Mouse (Mus musculus): ENCODE results near the gene Tbc1d4. TPM values are rescaled to one million over a fixed set of nuclear protein-coding genes. Genes with fewer than 3 reads are reported as not detected.
"Not testable (repeated sequence)": the region's sequence is repeated elsewhere in the genome, so short reads cannot be mapped to it uniquely, and the experiment has no call there.

Gene Tbc1d4
- polyA plus RNA-seq, 1 experiment from 2014 or later: 8.8 TPM

DNA sequence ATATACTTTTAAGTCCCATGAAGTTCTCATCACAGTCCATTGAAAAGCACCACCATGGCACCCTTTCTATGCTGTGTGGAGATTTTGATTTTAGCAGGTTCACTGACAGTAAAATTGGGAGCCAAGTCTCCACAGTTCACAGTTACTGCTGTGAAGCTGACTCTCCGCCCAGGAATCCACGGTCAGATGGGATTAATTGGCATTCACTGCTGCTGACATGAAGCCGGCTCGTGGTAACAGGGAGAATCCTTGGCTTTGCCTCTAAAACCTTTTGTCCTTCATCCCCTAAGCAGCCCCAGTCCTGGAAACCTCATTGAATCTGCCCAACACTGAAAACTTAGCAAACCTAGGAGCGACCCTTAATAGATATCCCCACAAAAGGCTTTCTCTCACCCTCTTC lies 17.9 kb downstream of the Tbc1d4 start:
- Histone ChIP-seq H3K27me3 (replicated peaks) (no peaks in the 10 kb centered on the region), H3K4me2 (no peak overlapping the region), H3K27ac (no peak overlapping the region), H3K9ac (no peak overlapping the region), H3K9me3 (no peaks in the 10 kb centered on the region), H3K4me1 (no peaks in the 10 kb centered on the region), H3K36me3 (replicated peaks) (no peaks in the 10 kb centered on the region), H3K4me3 (no peak overlapping the region)
- ATAC-seq (replicated peaks): no peak
- WGBS: 19% methylated on average over 5 of the region's 5 CpGs

DNA sequence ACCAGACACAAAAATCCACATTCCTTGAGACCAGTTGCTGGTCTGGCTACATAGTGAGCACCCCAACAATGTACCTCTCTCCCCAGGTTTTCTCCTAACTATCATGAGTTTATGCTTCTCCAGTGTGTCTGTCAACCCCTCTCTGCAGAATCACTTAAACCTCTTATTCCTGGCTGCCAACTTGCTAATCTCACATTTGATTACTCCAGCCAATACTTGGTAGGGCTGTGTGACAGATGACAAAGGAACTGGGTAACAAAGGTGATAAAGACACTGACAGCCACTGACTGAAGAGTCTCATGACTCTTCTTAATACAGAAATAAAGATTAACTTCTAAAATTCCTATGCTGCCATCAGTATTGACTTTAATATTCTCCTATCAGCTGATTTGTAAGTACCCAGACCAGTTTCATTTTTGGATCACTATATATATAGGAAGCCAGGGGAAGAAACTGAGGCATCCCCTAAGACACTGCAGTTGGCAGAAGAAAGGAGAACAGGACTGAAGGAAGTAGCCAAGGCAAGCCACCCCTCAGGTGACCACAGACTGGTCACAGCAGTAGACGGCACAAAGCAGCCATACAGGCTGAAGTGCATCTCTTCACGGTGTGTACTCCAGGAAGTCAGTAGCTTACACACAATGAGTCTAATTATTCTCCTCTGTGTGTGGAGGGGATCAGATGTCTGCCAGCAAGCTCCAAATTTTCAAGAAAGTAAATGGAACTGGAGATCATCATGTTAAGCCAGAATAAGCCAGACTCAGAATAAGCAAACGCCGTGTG lies 20.6 kb downstream of the Tbc1d4 start:
- H3K9me3 ChIP-seq; H3K36me3 ChIP-seq (replicated peaks); H3K4me1 ChIP-seq; H3K27me3 ChIP-seq (replicated peaks); ATAC-seq (replicated peaks); H3K4me3 ChIP-seq; H3K27ac ChIP-seq; H3K4me2 ChIP-seq; H3K9ac ChIP-seq: not testable (repeated sequence)
- 64% methylated on average over 3 of the region's 4 CpGs for WGBS

DNA sequence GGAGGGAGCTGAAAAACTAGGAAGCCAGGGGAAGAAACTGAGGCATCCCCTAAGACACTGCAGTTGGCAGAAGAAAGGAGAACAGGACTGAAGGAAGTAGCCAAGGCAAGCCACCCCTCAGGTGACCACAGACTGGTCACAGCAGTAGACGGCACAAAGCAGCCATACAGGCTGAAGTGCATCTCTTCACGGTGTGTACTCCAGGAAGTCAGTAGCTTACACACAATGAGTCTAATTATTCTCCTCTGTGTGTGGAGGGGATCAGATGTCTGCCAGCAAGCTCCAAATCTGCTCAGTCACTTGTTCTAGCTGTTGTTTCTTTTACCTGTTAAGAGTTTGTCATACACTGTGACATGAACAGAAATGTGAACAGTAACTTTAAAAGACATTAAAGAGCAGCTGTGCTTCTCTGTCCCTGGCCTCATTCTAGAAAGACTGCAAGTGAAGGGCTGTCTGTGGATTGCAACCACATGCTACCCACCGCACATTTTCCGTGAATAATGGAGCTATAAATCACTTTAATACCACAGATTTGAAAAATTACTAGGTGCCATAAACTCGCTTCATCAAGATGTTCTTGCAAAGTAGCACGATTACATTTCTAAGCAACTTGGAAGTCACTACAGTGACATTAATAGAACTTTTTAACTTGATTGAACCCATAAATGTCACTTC lies 21.5 kb downstream of the Tbc1d4 start:
- H3K4me3 ChIP-seq; ATAC-seq (replicated peaks); H3K4me1 ChIP-seq; H3K36me3 ChIP-seq (replicated peaks); H3K27me3 ChIP-seq (replicated peaks); H3K4me2 ChIP-seq; H3K9me3 ChIP-seq; H3K9ac ChIP-seq; H3K27ac ChIP-seq: not testable (repeated sequence)
- WGBS: 71% methylated on average over 5 of the region's 6 CpGs

DNA sequence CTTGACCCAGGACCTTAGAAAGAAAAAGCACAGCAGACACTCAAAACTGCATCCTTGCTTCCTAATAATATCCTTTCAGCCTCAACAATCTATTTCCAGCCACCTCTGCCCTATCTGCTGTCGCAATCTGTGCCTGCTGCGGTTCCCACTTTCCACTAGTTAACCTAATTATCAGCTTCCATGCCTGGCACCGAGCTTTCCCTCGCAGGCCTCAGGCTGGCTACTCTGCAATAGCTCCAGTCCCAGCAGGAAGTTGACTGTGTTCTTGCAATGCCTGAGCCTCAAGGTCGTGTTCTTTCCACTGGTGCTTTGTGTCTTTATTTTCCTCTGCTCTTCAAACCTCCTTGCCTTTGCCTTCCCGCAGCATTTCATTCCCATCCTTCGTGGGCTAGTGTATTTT lies 22.9 kb downstream of the Tbc1d4 start:
- WGBS: 69% methylated on average over 7 of the region's 7 CpGs
- no peak overlapping the region for H3K9ac ChIP-seq
- H3K36me3 ChIP-seq (replicated peaks): no peaks in the 10 kb centered on the region
- no peak for ATAC-seq (replicated peaks)
- H3K4me1 ChIP-seq: no peaks in the 10 kb centered on the region
- H3K4me3 ChIP-seq: no peak overlapping the region
- no peaks in the 10 kb centered on the region for H3K9me3 ChIP-seq
- no peak overlapping the region for H3K27ac ChIP-seq
- no peaks in the 10 kb centered on the region for H3K27me3 ChIP-seq (replicated peaks)
- no peak overlapping the region for H3K4me2 ChIP-seq

DNA sequence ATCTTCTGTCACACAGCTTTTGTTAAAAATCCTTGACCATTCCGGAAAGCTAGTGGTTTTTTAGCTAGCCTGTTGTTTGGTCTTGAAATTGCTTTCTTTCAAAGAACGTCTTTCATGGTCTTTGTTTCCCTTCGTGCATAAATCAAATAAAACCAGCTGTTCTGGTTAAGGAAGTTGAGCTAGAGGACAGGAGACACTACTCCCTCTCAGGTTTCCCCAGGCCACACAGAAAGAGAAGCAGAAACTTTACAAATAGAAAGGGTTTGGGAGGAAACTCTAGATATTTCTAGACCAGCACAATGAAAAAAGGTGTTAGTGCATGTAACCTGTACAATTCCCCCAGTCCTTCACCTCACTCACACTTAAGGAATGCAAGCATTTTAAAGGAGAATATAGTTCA lies 33.3 kb downstream of the Tbc1d4 start:
- Histone ChIP-seq H3K36me3 (replicated peaks) (no peaks in the 10 kb centered on the region), H3K9me3 (no peaks in the 10 kb centered on the region), H3K4me3 (no peak overlapping the region), H3K4me1 (no peaks in the 10 kb centered on the region), H3K27me3 (replicated peaks) (no peaks in the 10 kb centered on the region), H3K9ac (no peak overlapping the region), H3K4me2 (no peak overlapping the region), H3K27ac (no peak overlapping the region)
- 16% methylated on average over 3 of the region's 3 CpGs for WGBS
- no peak for ATAC-seq (replicated peaks)

DNA sequence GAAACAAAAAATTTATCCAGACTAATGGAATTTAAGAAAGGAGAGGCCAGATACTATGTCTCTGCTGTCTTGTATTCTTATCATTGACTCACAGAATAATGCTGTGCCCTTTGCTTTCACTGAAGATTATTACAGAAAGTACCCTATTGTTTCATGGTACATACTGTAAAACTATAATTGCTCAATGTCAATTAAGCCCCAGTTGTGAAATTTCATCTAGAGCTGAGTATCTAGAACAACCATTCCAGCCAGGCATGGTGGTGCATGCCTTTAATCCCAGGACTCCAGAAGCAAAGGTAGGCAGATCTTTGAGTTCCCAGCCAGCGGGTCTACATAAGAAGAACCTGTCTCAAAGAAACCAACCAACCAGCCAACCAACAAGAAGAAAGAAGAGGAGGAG lies 34.5 kb downstream of the Tbc1d4 start:
- no peaks in the 10 kb centered on the region for H3K27me3 ChIP-seq (replicated peaks)
- no peaks in the 10 kb centered on the region for H3K4me1 ChIP-seq
- no peak overlapping the region for H3K4me3 ChIP-seq
- ATAC-seq (replicated peaks): no peak
- no peaks in the 10 kb centered on the region for H3K9me3 ChIP-seq
- H3K9ac ChIP-seq: no peak overlapping the region
- H3K27ac ChIP-seq: no peak overlapping the region
- WGBS: 100% methylated on average over 1 of the region's 1 CpGs
- H3K36me3 ChIP-seq (replicated peaks): no peaks in the 10 kb centered on the region
- H3K4me2 ChIP-seq: no peak overlapping the region

DNA sequence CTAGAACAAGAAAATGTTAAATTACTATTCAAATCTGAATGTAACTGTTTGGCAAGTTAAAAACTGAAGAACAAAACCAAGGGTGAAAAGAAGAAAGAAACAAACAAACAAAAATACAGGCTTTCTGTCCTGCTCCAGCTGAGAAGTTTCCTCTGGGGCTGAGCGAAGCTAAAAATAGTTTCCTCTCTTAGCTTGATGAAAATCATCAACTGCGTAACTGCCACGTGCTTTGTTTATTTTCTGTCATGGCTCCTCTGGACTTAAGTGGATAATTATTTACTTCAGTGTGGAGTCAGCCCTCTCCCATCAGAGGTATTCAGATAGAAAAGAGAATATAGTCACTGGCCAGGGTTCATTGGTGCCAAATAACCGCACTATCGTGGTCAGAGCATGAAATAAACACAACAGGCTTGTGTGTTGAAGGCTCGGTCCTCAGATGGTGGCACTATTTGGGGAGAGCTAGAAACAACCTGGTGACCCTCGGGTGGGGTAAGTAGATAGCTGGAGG lies 35.8 kb downstream of the Tbc1d4 start:
- 91% methylated on average over 7 of the region's 7 CpGs for WGBS
- Histone ChIP-seq H3K27ac (no peak overlapping the region), H3K36me3 (replicated peaks) (no peaks in the 10 kb centered on the region), H3K27me3 (replicated peaks) (no peaks in the 10 kb centered on the region), H3K9ac (no peak overlapping the region), H3K9me3 (no peaks in the 10 kb centered on the region), H3K4me1 (no peaks in the 10 kb centered on the region), H3K4me3 (no peak overlapping the region), H3K4me2 (no peak overlapping the region)
- no peak for ATAC-seq (replicated peaks)

DNA sequence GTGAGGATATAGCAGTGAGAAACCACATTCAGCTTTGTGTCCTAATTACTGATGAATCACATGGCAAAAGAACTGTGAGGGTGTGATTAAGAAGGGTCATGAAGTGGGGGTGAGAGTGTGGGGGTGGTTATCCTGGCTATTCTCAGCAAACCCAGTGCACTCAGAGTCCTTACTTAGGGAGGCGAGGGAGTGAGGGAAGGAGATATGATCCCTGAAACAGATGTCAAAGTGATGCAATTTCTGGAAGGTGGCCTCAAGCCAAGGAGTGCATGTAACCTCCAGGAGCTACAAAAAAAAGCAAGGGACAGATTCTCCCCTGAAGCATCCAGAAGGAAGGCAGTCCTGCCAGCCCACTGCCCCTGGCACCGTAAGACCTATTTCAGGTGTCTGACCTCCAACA lies 40.2 kb downstream of the Tbc1d4 start:
- Histone ChIP-seq H3K4me1 (no peaks in the 10 kb centered on the region), H3K9me3 (no peaks in the 10 kb centered on the region), H3K4me2 (no peak overlapping the region), H3K9ac (no peak overlapping the region), H3K27ac (no peak overlapping the region), H3K36me3 (replicated peaks) (no peaks in the 10 kb centered on the region), H3K4me3 (no peak overlapping the region), H3K27me3 (replicated peaks) (no peaks in the 10 kb centered on the region)
- no peak for ATAC-seq (replicated peaks)
- WGBS: 94% methylated on average over 2 of the region's 2 CpGs

DNA sequence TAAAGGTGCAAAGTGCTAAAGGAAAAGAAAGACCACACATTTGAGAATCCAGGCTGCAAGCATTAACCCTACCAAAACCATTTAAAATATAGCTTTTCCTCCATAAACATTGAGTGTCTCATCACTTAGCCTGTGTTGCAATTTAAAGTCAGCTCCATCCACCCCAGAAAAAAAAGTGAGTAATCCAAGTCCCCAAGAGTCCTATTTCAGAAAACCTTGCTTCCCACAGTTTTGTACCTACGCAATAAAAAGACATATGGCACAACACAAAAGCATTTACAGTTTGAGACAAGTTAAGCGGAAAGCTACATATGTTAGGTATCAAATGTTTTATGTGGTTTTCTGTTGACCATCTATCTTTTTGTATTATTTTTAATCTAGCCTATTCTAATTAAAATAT lies 42.3 kb downstream of the Tbc1d4 start:
- WGBS: 98% methylated on average over 2 of the region's 2 CpGs
- H3K4me2 ChIP-seq: no peak overlapping the region
- no peak for ATAC-seq (replicated peaks)
- H3K27me3 ChIP-seq (replicated peaks): no peaks in the 10 kb centered on the region
- no peaks in the 10 kb centered on the region for H3K4me1 ChIP-seq
- no peak overlapping the region for H3K4me3 ChIP-seq
- no peaks in the 10 kb centered on the region for H3K9me3 ChIP-seq
- no peak overlapping the region for H3K27ac ChIP-seq
- H3K9ac ChIP-seq: no peak overlapping the region
- no peaks in the 10 kb centered on the region for H3K36me3 ChIP-seq (replicated peaks)

DNA sequence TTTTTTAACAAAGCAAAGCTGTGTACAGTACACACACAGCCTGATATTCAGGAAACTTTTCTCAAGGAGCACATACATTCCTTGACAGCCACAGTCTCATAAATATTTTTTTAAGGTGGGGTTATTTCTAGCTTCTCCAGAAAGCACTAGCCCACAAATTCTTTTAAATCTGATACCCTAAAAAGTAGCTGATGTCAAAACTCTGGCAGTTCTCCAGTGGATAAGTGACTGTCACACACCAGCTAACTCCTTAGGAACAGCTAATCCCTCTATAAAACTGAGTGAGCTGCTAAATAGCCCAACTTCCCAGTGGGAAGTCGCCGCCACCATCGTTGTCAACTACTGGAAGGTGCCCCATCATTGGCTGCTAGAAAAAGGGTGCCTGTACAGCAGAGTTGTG lies 43.3 kb downstream of the Tbc1d4 start:
- Histone ChIP-seq H3K27me3 (replicated peaks) (no peaks in the 10 kb centered on the region), H3K4me3 (no peak overlapping the region), H3K36me3 (replicated peaks) (no peaks in the 10 kb centered on the region), H3K4me1 (no peaks in the 10 kb centered on the region), H3K9ac (no peak overlapping the region), H3K9me3 (no peaks in the 10 kb centered on the region), H3K27ac (no peak overlapping the region), H3K4me2 (no peak overlapping the region)
- 37% methylated on average over 3 of the region's 3 CpGs for WGBS
- ATAC-seq (replicated peaks): no peak

DNA sequence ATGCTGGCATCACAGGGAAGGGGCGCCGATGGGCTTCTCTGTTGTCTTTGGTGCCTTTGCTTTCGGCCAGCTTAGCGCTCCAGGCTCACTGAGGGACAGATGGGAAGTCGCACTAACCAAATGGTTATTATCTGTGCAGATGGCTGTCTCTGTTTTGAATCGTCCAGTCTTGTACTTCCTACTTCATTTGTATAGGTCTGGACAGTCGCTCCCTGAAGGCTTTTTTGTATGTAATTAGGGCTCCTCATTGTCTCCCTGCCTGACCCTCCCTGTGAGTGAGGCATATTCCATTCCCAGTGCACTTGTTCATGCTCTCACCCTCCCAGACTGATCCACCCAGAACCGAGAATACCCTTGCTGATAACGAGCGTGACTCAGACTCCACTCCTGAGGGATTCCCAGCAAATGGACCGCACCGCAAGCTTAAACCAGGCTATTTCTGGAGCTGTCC lies 47.7 kb downstream of the Tbc1d4 start:
- WGBS: 54% methylated on average over 12 of the region's 12 CpGs
- Histone ChIP-seq H3K36me3 (replicated peaks) (no peaks in the 10 kb centered on the region), H3K4me3 (no peak overlapping the region), H3K4me1 (no peaks in the 10 kb centered on the region), H3K9ac (no peak overlapping the region), H3K27ac (no peak overlapping the region), H3K9me3 (no peaks in the 10 kb centered on the region), H3K27me3 (replicated peaks) (no peaks in the 10 kb centered on the region), H3K4me2 (no peak overlapping the region; the same call in 1 of the 2 replicates)
- ATAC-seq (replicated peaks): no peak

DNA sequence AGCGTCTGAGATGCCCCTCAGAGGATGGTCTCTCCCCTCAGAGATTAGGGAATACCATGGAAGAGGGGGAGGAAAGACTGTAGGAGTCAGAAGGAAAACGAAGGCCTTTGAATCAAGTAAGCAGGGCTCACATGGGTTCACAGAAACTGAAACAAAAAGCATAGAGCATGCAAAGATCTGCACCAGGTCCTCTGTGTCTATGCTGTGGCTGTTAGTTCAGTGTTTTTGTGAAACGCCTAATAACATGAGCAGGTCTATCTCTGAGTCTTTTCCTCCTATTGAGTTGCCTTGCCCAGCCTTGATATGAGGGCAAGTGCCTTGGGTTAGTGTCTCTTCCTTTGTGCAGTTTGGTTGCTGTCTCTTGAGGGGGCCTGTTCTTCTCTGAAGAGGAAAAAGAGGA lies 49.5 kb downstream of the Tbc1d4 start:
- no peak overlapping the region for H3K9ac ChIP-seq
- ATAC-seq (replicated peaks): no peak

More for the DNA sequence above, 49.5 kb downstream of the Tbc1d4 start:
- no peaks in the 10 kb centered on the region for H3K27me3 ChIP-seq (replicated peaks)
- H3K4me3 ChIP-seq: no peak overlapping the region
- no peak overlapping the region for H3K4me2 ChIP-seq
- H3K9me3 ChIP-seq: no peaks in the 10 kb centered on the region
- no peaks in the 10 kb centered on the region for H3K36me3 ChIP-seq (replicated peaks)
- no peaks in the 10 kb centered on the region for H3K4me1 ChIP-seq
- H3K27ac ChIP-seq: no peak overlapping the region
- WGBS: 79% methylated on average over 3 of the region's 3 CpGs
